Mouse (Mus musculus) brain, embryonic 18.5 days (tissue): ENCODE measurements at regions not wholly inside any gene's neighbourhood (a gene's known extent, or its start where the extent isn't known, plus 50 kb on each side); places are given as distances from the start of the nearest gene placed in this dataset.

ENCODE experiments used
- DNase-seq: peaks from one replicate; pipeline ENCODE4 v3.0.0-alpha.2; 2012; ENCODE audit warnings: low read depth, low spot score

DNA sequence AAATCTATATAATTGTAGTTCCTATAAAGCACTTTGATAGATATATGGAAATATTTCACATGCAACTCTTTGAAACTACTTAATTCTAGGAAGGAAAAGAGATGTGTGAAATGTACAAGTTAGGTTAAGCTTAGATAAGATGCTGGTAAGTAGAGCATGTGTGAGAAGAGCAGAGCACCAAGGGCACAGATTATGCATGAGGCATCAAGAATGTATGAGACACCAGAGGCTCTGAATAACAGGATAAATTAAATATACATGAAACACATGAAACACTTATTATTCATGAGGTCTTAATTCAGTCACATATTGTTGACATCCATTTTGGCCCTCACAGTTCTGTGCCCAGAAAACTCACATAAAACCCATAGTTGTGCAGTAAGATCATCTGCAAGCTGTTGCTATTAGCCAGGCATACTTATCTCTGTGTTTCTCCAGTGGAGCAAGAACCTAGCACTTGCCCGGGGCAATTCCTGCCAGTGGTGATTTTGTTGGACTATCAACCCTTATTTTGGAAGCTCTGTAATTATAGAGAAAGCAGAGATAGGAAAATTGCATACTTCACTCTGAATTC, 556.1 kb downstream of the Plod2 start:
- no peak for DNase-seq

DNA sequence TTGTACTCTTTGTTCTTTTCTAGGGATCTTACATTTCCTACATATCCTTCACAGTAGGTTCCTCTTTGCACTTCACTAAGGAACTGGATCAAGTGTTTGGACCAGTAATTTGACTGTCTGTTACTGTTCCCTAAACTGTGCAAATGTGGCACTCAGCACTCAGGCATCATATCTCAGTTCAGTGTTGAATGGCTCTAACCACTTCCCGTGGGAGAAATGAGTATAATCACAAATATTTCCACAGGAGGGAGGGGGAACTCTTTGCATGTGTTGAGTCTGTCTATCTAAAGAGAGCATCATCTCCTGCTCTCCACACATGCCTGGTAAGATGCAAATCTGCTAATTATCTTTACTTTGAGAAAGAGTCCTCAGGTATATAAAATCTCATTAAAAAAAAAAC, 588.5 kb downstream of the Plod2 start:
- DNase-seq, result no peak

DNA sequence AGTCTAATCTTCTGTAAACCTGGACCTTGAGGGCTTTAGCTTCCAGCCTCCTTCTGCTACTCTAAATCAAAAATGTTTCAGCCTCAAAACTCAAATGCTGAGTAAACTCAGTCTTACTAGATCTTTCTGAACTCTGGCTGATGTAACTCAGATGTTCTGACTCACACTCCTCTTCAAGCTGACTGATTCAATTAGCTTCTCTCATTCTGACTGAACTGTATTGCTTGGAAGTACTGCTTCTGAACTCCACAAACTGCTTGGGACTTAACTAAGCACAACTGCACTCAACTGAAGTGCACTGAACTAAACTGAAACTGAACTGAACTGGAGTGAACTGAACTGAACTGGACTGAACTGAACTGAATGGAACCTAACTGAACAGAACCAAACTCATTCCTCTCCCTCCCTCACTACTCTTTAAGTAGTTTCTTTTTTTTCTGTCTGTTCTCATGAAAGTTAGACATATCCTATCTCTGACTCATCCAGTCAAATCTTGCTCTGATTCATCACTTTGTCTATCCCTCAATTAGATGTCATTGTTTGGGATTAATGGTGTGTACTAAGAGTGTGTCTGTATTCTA, 589.7 kb downstream of the Plod2 start:
- no peak for DNase-seq

GRCm38 (mm10) chr9:93136349-93136748, 594.3 kb downstream of the Plod2 start:
- no peak for DNase-seq

GRCm38 (mm10) chr9:93170071-93170470, 628.0 kb downstream of the Plod2 start:
- DNase-seq, result no peak

GRCm38 (mm10) chr9:93186638-93187037, 644.6 kb downstream of the Plod2 start:
- DNase-seq, result peak; percentile 18

GRCm38 (mm10) chr9:93232562-93232961, 690.5 kb downstream of the Plod2 start:
- DNase-seq, result no peak

- DNase-seq, result no peak
Observed at GRCm38 (mm10) chr9:93252146-93252545, 710.1 kb downstream of the Plod2 start.

DNA sequence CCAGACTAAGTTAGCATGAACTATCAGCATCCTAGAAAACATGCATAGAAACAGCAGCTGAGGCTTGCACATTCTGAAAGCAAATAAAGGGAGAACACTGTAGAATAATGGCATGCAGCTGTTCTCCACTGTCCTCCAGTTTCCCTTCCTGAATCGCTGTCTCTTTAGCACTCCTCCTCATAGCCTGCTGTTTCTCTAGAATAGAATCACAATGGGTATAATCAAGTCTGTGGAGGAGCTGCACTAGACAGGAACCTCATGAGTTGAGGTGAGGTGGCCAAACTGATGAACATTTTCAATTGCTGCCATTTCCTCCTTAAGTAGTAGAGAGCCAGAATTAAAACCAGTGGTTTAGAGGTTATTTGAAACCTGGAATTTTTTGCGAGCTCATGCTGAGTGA, 755.3 kb downstream of the Plod2 start:
- DNase-seq, result no peak

GRCm38 (mm10) chr9:93306753-93307152, 764.7 kb downstream of the Plod2 start:
- DNase-seq, result no peak

GRCm38 (mm10) chr9:93328997-93329682, 787.1 kb downstream of the Plod2 start:
- DNase-seq, result no peak
